Mouse (Mus musculus) MEL (cell line): ENCODE results near the gene Fubp3. TPM values are rescaled to one million over a fixed set of nuclear protein-coding genes. Genes with fewer than 3 reads are reported as not detected.
A peak's percentile ranks its signal among the peaks of the same experiment; 100 is the strongest.

ENCODE experiments used
- DNase-seq: peaks from one replicate; pipeline ENCODE4 v3.0.0; 2011; ENCODE audit warnings: low read depth, low spot score
- H3K27ac ChIP-seq: 2 replicates; pipeline ENCODE4 v1.5.1; 2012; ENCODE audit warnings: low read depth, mild to moderate bottlenecking, control low read depth, low read length, moderate library complexity; ENCODE audit not compliant: control insufficient read depth
- H3K27me3 ChIP-seq, 2 experiments: fragments of 150-350 bp in 1 of 2; sonication (generic) in 1 of 2; 2 replicates each; pipeline ENCODE4 v1.6.1; 2012; ENCODE audit warnings: low read length in 2 of 2, mild to moderate bottlenecking in 2 of 2, improper control_type of control experiment in 1 of 2, moderate library complexity in 1 of 2; ENCODE audit not compliant: insufficient read depth in 2 of 2, control insufficient read depth in 1 of 2
- H3K36me3 ChIP-seq, 2 experiments: 2 replicates each; pipeline ENCODE4 v1.6.1; 2012 to 2014; ENCODE audit warnings: low read length in 2 of 2, improper control_type of control experiment in 1 of 2, inconsistent platforms in 1 of 2, mild to moderate bottlenecking in 1 of 2; ENCODE audit not compliant: insufficient read depth in 2 of 2, control insufficient read depth in 1 of 2
- H3K4me1 ChIP-seq, 2 experiments: fragments of 150-350 bp in 1 of 2; sonication (generic) in 1 of 2; 2 replicates each; pipeline ENCODE4 v1.6.1; 2012; ENCODE audit warnings: low read length in 2 of 2, improper control_type of control experiment in 1 of 2, mild to moderate bottlenecking in 1 of 2; ENCODE audit not compliant: insufficient read depth in 2 of 2, control insufficient read depth in 1 of 2
- H3K4me3 ChIP-seq, 2 experiments: fragments of 150-350 bp in 1 of 2; sonication (generic) in 1 of 2; 2 replicates each; pipeline ENCODE4 v1.5.1; 2012; ENCODE audit warnings: low read depth in 2 of 2, low read length in 2 of 2, mild to moderate bottlenecking in 2 of 2, moderate library complexity in 2 of 2, control low read depth in 1 of 2, improper control_type of control experiment in 1 of 2; ENCODE audit not compliant: control insufficient read depth in 1 of 2, insufficient read depth in 1 of 2
- H3K79me2 ChIP-seq: 2 replicates; pipeline ENCODE4 v1.6.1; 2012; ENCODE audit warnings: mild to moderate bottlenecking, low read length, moderate library complexity; ENCODE audit not compliant: control insufficient read depth, poor library complexity, insufficient read depth
- H3K9ac ChIP-seq: 2 replicates; pipeline ENCODE4 v1.6.1; 2012; ENCODE audit warnings: low read depth, mild to moderate bottlenecking, control low read depth, low read length, moderate library complexity; ENCODE audit not compliant: control insufficient read depth, poor library complexity, severe bottlenecking
- H3K9me3 ChIP-seq: fragments of 150-350 bp; sonication (generic); replicated peaks from 2 replicates; pipeline ENCODE4 v1.6.1; 2012; ENCODE audit warnings: mild to moderate bottlenecking, low read length, improper control_type of control experiment, moderate library complexity; ENCODE audit not compliant: insufficient read depth
- CHD1 ChIP-seq: IDR thresholded peaks from 2 replicates; pipeline ENCODE4 v1.6.1; 2012; ENCODE audit warnings: low read depth, mild to moderate bottlenecking, inconsistent platforms, low read length, improper control_type of control experiment
- CHD2 ChIP-seq: IDR thresholded peaks from 2 replicates; pipeline ENCODE4 v1.6.1; 2011; ENCODE audit warnings: low read length, improper control_type of control experiment
- CTCF ChIP-seq, 3 experiments: IDR thresholded peaks in 2 of 3; conservative IDR thresholded peaks in 1 of 3; 2 replicates each; pipeline ENCODE4 v1.5.1; 2011 to 2012; ENCODE audit warnings: low read length in 3 of 3, low read depth in 2 of 3, mild to moderate bottlenecking in 2 of 3, improper control_type of control experiment in 1 of 3, inconsistent platforms in 1 of 3, mixed read lengths in 1 of 3, moderate library complexity in 1 of 3; ENCODE audit not compliant: control insufficient read depth in 1 of 3, insufficient read depth in 1 of 3, poor library complexity in 1 of 3, severe bottlenecking in 1 of 3
- ELF1 ChIP-seq: IDR thresholded peaks from 2 replicates; pipeline ENCODE4 v1.6.1; 2014; ENCODE audit warnings: low read depth, mild to moderate bottlenecking, inconsistent platforms, low read length, improper control_type of control experiment, moderate library complexity
- EP300 ChIP-seq, 2 experiments: IDR thresholded peaks; 2 replicates each; pipeline ENCODE4 v1.6.1; 2011; ENCODE audit warnings: improper control_type of control experiment in 2 of 2, low read length in 2 of 2, low read depth in 1 of 2, mild to moderate bottlenecking in 1 of 2
- ETS1 ChIP-seq: IDR thresholded peaks from 2 replicates; pipeline ENCODE4 v1.6.1; 2012; ENCODE audit warnings: low read depth, mild to moderate bottlenecking, inconsistent platforms, low read length, improper control_type of control experiment, moderate library complexity
- GATA1 ChIP-seq: IDR thresholded peaks from 2 replicates; pipeline ENCODE4 v1.6.1; 2011; ENCODE audit warnings: low read depth, low read length, improper control_type of control experiment
- HCFC1 ChIP-seq: IDR thresholded peaks from 2 replicates; pipeline ENCODE4 v1.6.1; 2012; ENCODE audit warnings: low read depth, mild to moderate bottlenecking, inconsistent platforms, low read length, improper control_type of control experiment, moderate library complexity
- MAFK ChIP-seq: IDR thresholded peaks from 2 replicates; pipeline ENCODE4 v1.6.1; 2011; ENCODE audit warnings: low read depth, mild to moderate bottlenecking, low read length, improper control_type of control experiment, borderline replicate concordance
- MAX ChIP-seq: IDR thresholded peaks from 2 replicates; pipeline ENCODE4 v1.6.1; 2011; ENCODE audit warnings: low read length, improper control_type of control experiment
- MAZ ChIP-seq: IDR thresholded peaks from 2 replicates; pipeline ENCODE4 v1.6.1; 2012; ENCODE audit warnings: low read depth, mild to moderate bottlenecking, inconsistent platforms, low read length, improper control_type of control experiment
- MYB ChIP-seq: IDR thresholded peaks from 2 replicates; pipeline ENCODE4 v1.6.1; 2011; ENCODE audit warnings: mild to moderate bottlenecking, low read depth, low read length, improper control_type of control experiment
- MYC ChIP-seq: IDR thresholded peaks from 2 replicates; pipeline ENCODE4 v1.6.1; 2011; ENCODE audit warnings: low read depth, mild to moderate bottlenecking, low read length, improper control_type of control experiment, moderate library complexity
- NRF1 ChIP-seq: IDR thresholded peaks from 2 replicates; pipeline ENCODE4 v1.6.1; 2014; ENCODE audit warnings: low read depth, mild to moderate bottlenecking, inconsistent platforms, low read length, improper control_type of control experiment, moderate library complexity; ENCODE audit not compliant: poor library complexity, insufficient read depth, severe bottlenecking
- POLR2A ChIP-seq, 2 experiments: IDR thresholded peaks; 2 replicates each; pipeline ENCODE4 v1.6.1; 2011 to 2012; ENCODE audit warnings: low read length in 2 of 2, mild to moderate bottlenecking in 2 of 2, control low read depth in 1 of 2, improper control_type of control experiment in 1 of 2, low read depth in 1 of 2, moderate library complexity in 1 of 2; ENCODE audit not compliant: control insufficient read depth in 1 of 2, insufficient read depth in 1 of 2, poor library complexity in 1 of 2
- POLR2AphosphoS2 ChIP-seq: IDR thresholded peaks from 2 replicates; pipeline ENCODE4 v1.6.1; 2011; ENCODE audit warnings: low read length, improper control_type of control experiment
- POLR2AphosphoS5 ChIP-seq: IDR thresholded peaks from 2 replicates; pipeline ENCODE4 v1.6.1; 2012; ENCODE audit warnings: low read depth, borderline replicate concordance, mild to moderate bottlenecking, inconsistent platforms, low read length, moderate library complexity, mixed read lengths
- RAD21 ChIP-seq: IDR thresholded peaks from 2 replicates; pipeline ENCODE4 v1.6.1; 2011; ENCODE audit warnings: mild to moderate bottlenecking, low read depth, low read length, improper control_type of control experiment
- RCOR1 ChIP-seq: IDR thresholded peaks from 2 replicates; pipeline ENCODE4 v1.6.1; 2012; ENCODE audit warnings: low read depth, mild to moderate bottlenecking, inconsistent platforms, low read length, improper control_type of control experiment
- SMC3 ChIP-seq: IDR thresholded peaks from 2 replicates; pipeline ENCODE4 v1.6.1; 2011; ENCODE audit warnings: low read depth, low read length, improper control_type of control experiment
- TAL1 ChIP-seq: IDR thresholded peaks from 2 replicates; pipeline ENCODE4 v1.6.1; 2012; ENCODE audit warnings: mild to moderate bottlenecking, inconsistent platforms, low read length, moderate library complexity, mixed read lengths
- TCF12 ChIP-seq: IDR thresholded peaks from 2 replicates; pipeline ENCODE4 v1.6.1; 2014; ENCODE audit warnings: low read depth, mild to moderate bottlenecking, inconsistent platforms, low read length, improper control_type of control experiment, moderate library complexity
- UBTF ChIP-seq: IDR thresholded peaks from 2 replicates; pipeline ENCODE4 v1.6.1; 2012; ENCODE audit warnings: low read depth, mild to moderate bottlenecking, inconsistent platforms, low read length, improper control_type of control experiment, moderate library complexity, borderline replicate concordance; ENCODE audit not compliant: insufficient read depth
- USF2 ChIP-seq, 2 experiments: IDR thresholded peaks; 2 replicates each; pipeline ENCODE4 v1.6.1; 2011 to 2012; ENCODE audit warnings: improper control_type of control experiment in 2 of 2, low read length in 2 of 2, borderline replicate concordance in 1 of 2, inconsistent platforms in 1 of 2, low read depth in 1 of 2, mild to moderate bottlenecking in 1 of 2; ENCODE audit not compliant: insufficient read depth in 1 of 2
- ZC3H11A ChIP-seq: IDR thresholded peaks from 2 replicates; pipeline ENCODE4 v1.6.1; 2012; ENCODE audit warnings: low read depth, mild to moderate bottlenecking, inconsistent platforms, low read length, improper control_type of control experiment
- ZKSCAN1 ChIP-seq: IDR thresholded peaks from 2 replicates; pipeline ENCODE4 v1.6.1; 2012; ENCODE audit warnings: low read depth, mild to moderate bottlenecking, inconsistent platforms, low read length, improper control_type of control experiment, moderate library complexity
- ZMIZ1 ChIP-seq: IDR thresholded peaks from 2 replicates; pipeline ENCODE4 v1.6.1; 2012; ENCODE audit warnings: low read depth, mild to moderate bottlenecking, inconsistent platforms, low read length, improper control_type of control experiment, moderate library complexity
- polyA plus RNA-seq, 2 experiments: library from polyadenylated mRNA; stranded (reverse) in 1 of 2; unstranded in 1 of 2; fragments of >175 nt in 1 of 2; fragments of >200 nt in 1 of 2; gene quantifications; 2 replicates each; pipeline versions ENCODE4 v1.2.1 to v1.2.4; 2012; ENCODE audit warnings: low replicate concordance in 2 of 2, low read depth in 1 of 2; ENCODE audit not compliant: insufficient read length in 2 of 2, insufficient read depth in 1 of 2, missing spikeins in 1 of 2
- total RNA-seq: library from RNA; depleted of rRNA; stranded (reverse); fragments of 300-350 nt; gene quantifications from 2 replicates; pipeline ENCODE4 v1.2.3, GENCODE M21; 2012

The Fubp3 gene
- total and polyA plus RNA-seq, 3 experiments = 44.7 to 80.0 TPM; not detected in 1

GRCm38 (mm10) chr2:31653971-31654853 is 81.8 kb downstream of the Fubp3 start:
- Histone ChIP-seq H3K4me3 (no peak overlapping the region), H3K36me3 (no peaks in the 10 kb centered on the region), H3K9me3 (no peaks in the 10 kb centered on the region), H3K4me1 (no peaks in the 10 kb centered on the region), H3K79me2 (no peaks in the 10 kb centered on the region), H3K27me3 (peaks cover 4% of the 10 kb centered on the region in 2 experiments; a peak in 3 of 4 replicates), H3K9ac (no peak overlapping the region), H3K27ac (no peak overlapping the region)
- DNase-seq = no peak
- no peak for TF ChIP-seq ZKSCAN1
- no peak for TF ChIP-seq SMC3
- no peak for TF ChIP-seq POLR2AphosphoS2
- no peak for TF ChIP-seq GATA1
- no peak for TF ChIP-seq CTCF (IDR thresholded peaks at IDR 0.05 in 2 of 3, conservative IDR thresholded peaks at IDR 0.05 in 1 of 3; ENCODE audit: control insufficient read depth in 1 of 3, insufficient read depth in 1 of 3, low read depth in 2 of 3, low read length in 3 of 3, poor library complexity in 1 of 3, severe bottlenecking in 1 of 3)
- TF ChIP-seq NRF1 = no peak
- TF ChIP-seq RAD21 = no peak

- Histone ChIP-seq H3K79me2 (no peaks in the 10 kb centered on the region), H3K27me3 (peaks cover 2 to 4% of the 10 kb centered on the region in 2 experiments; a peak in 3 of 4 replicates), H3K27ac (no peak overlapping the region), H3K36me3 (no peaks in the 10 kb centered on the region), H3K9me3 (no peaks in the 10 kb centered on the region), H3K4me3 (no peak overlapping the region), H3K4me1 (no peaks in the 10 kb centered on the region), H3K9ac (no peak overlapping the region)
- DNase-seq = peak; percentile 16
- TF ChIP-seq POLR2A (IDR thresholded peaks at IDR 0.05; ENCODE audit: control insufficient read depth in 1 of 2, insufficient read depth in 1 of 2, low read depth in 1 of 2, low read length in 2 of 2, poor library complexity in 1 of 2) (no peak), CHD2 (no peak), ETS1 (no peak), MAFK (no peak), ZC3H11A (0 out of 2 replicates have a peak, but pooled peaks have one; percentile 20), MAZ (no peak), HCFC1 (no peak), EP300 (IDR thresholded peaks at IDR 0.05; ENCODE audit: low read depth in 1 of 2, low read length in 2 of 2) (no peak), UBTF (no peak), CHD1 (no peak), CTCF (IDR thresholded peaks at IDR 0.05 in 2 of 3, conservative IDR thresholded peaks at IDR 0.05 in 1 of 3; ENCODE audit: control insufficient read depth in 1 of 3, insufficient read depth in 1 of 3, low read depth in 2 of 3, low read length in 3 of 3, poor library complexity in 1 of 3, severe bottlenecking in 1 of 3) (peak in 2 of 3 experiments; percentile 54 to 59; a peak in 4 of 6 replicates), POLR2AphosphoS5 (no peak), RAD21 (peak; percentile 35), SMC3 (peak; percentile 67), ELF1 (no peak), TAL1 (no peak), MYC (no peak), MYB (no peak), POLR2AphosphoS2 (no peak), ZMIZ1 (no peak), USF2 (IDR thresholded peaks at IDR 0.05; ENCODE audit: borderline replicate concordance in 1 of 2, insufficient read depth in 1 of 2, low read depth in 1 of 2, low read length in 2 of 2) (no peak), GATA1 (no peak), TCF12 (no peak), RCOR1 (no peak), NRF1 (no peak), MAX (no peak)
Observed at GRCm38 (mm10) chr2:31654854-31655559, 82.6 kb downstream of the Fubp3 start.
